Mouse (Mus musculus) limb, embryonic 11.5 days (tissue): ENCODE results near the gene Mcf2l. TPM values are rescaled to one million over a fixed set of nuclear protein-coding genes. Genes with fewer than 3 reads are reported as not detected.

Experiments
- ATAC-seq: fragments of 200-750 bp; cut with Nextera tagmentation; 2 replicates; pipeline ENCODE4 v1.8.0; 2017; ENCODE audit warnings: low read depth; ENCODE audit not compliant: insufficient number of reproducible peaks, low FRiP score, low TSS enrichment
- DNase-seq: peaks from one replicate; pipeline ENCODE4 v3.0.0-alpha.2; 2015; ENCODE audit warnings: low spot score
- H3K27ac ChIP-seq: fragments of 300-500 bp; sonication (generic); replicated peaks from 2 replicates; pipeline ENCODE4 v1.5.1; 2014; ENCODE audit warnings: low read depth, mild to moderate bottlenecking, low read length
- H3K27me3 ChIP-seq: fragments of 300-500 bp; sonication (generic); 2 replicates; pipeline ENCODE4 v1.6.1; 2014; ENCODE audit warnings: mild to moderate bottlenecking, low read length, mixed read lengths; ENCODE audit not compliant: control insufficient read depth, insufficient read depth
- H3K36me3 ChIP-seq: fragments of 300-500 bp; sonication (generic); 2 replicates; pipeline ENCODE4 v1.6.1; 2014; ENCODE audit warnings: mild to moderate bottlenecking, low read length, moderate library complexity, mixed read lengths; ENCODE audit not compliant: control insufficient read depth, insufficient read depth
- H3K4me1 ChIP-seq: fragments of 300-500 bp; sonication (generic); 2 replicates; pipeline ENCODE4 v1.6.1; 2014; ENCODE audit warnings: low read length, mixed read lengths; ENCODE audit not compliant: control insufficient read depth, insufficient read depth
- H3K4me2 ChIP-seq: fragments of 300-500 bp; sonication (generic); 2 replicates; pipeline ENCODE4 v1.6.1; 2014; ENCODE audit warnings: low read depth, mild to moderate bottlenecking, moderate library complexity; ENCODE audit not compliant: severe bottlenecking
- H3K4me3 ChIP-seq: fragments of 300-500 bp; sonication (generic); 2 replicates; pipeline ENCODE4 v1.5.1; 2014; ENCODE audit warnings: low read depth, low read length
- H3K9ac ChIP-seq: fragments of 300-500 bp; sonication (generic); 2 replicates; pipeline ENCODE4 v1.6.1; 2014; ENCODE audit warnings: mild to moderate bottlenecking, low read length
- H3K9me3 ChIP-seq: fragments of 300-500 bp; sonication (generic); 2 replicates; pipeline ENCODE4 v1.6.1; 2016; ENCODE audit warnings: low read length; ENCODE audit not compliant: control insufficient read depth
- WGBS: fragments of 180-500 bp; shearing (Covaris S2); extraction: QIAGEN DNeasy Blood & Tissue Kit; methylation state at CpG from one replicate; pipeline ENCODE4 v1.1.7; 2014; 5-methylcytosine and 5-hydroxymethylcytosine counted together
- polyA plus RNA-seq: library from polyadenylated mRNA; unstranded; fragments of >200 nt; fragmentation: Nextera tagmentation; extraction: Ambion mirVana; gene quantifications from 2 replicates; pipeline ENCODE4 v1.2.1, GENCODE M21; 2014

Mcf2l gene
- polyA plus RNA-seq, 1 experiment from 2014 or later: 9.4 TPM

DNA sequence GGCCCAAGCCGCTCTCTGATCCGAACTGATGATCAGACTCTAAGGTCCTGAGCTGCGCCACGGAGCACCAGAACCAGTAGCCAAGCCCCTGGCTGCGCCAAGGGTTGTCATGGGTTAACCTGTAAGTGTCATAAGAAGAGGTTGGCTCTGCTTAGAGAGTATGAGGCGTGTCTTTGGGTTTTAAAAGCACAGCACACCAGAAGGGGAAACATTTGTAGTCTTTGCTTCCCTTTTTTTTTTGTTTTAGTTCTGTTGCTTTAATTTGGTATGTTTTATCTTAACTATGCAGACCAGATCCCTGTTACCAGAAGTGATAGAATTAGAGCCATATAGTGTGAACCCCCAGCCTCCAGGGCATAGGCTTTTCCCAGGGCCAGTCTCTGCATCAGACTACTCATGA, 6.6 kb downstream of the Mcf2l start:
- H3K9ac ChIP-seq: no peak overlapping the region
- WGBS: 86% methylated on average over 6 of the region's 6 CpGs
- no peaks in the 10 kb centered on the region for H3K9me3 ChIP-seq
- no peaks in the 10 kb centered on the region for H3K4me1 ChIP-seq
- no peaks in the 10 kb centered on the region for H3K27me3 ChIP-seq
- ATAC-seq (no peak), DNase-seq (no peak)
- no peak overlapping the region for H3K4me2 ChIP-seq
- no peak overlapping the region for H3K27ac ChIP-seq
- no peak overlapping the region for H3K4me3 ChIP-seq
- no peaks in the 10 kb centered on the region for H3K36me3 ChIP-seq

DNA sequence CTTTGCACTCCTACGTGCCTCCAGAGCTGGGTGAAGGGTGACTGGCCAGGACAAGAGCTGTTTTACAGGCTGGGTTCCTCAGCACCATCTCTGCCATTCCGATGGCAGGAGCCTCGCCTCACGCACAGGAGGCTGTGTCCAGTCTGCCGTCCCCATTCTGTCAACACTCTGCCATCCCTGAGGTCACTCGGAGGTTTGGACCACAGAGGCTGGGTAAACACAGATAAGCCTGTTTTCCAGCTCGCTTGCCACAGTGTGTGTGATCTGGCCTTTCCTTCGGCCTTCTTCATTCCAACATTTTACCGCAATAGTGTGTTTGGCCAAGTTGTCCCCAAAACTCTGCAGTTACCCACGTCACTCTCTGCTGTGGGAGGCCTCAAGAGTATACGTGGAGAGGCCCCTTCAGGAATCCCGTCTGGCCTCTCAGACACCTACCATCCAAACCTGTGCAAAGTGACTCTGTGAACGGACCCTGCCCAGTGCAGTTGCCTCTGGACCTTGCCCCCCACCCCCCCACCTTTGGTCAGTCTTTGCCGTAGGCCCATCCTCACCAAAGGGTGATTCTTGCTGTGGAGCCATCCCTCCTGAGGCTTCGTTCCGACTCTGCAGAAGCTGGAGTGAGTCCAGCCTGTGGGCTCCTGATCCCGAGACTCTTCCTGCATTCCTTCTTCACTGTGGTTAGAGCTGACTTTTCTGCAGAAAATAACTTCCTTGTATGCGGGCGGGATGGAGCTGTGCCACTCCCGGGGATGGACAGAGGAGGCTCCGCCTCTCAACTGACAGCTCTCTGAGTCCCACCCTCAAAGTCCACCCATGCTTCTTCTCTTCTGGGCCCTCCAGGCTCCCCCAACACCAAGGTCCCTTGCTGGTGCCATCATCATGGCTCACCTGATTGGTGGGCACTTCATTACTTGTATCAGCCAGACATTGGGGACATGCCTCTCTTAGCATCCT, 9.7 kb downstream of the Mcf2l start:
- DNase-seq (no peak), ATAC-seq (no peak)
- Histone ChIP-seq H3K27ac (no peak overlapping the region), H3K27me3 (no peaks in the 10 kb centered on the region), H3K36me3 (no peaks in the 10 kb centered on the region), H3K9ac (no peak overlapping the region), H3K4me3 (no peak overlapping the region), H3K9me3 (no peaks in the 10 kb centered on the region), H3K4me1 (no peaks in the 10 kb centered on the region), H3K4me2 (no peak overlapping the region)
- 86% methylated on average over 21 of the region's 21 CpGs for WGBS

- no peak overlapping the region for H3K9ac ChIP-seq
- H3K9me3 ChIP-seq: no peaks in the 10 kb centered on the region
- 86% methylated on average over 16 of the region's 16 CpGs for WGBS
- no peaks in the 10 kb centered on the region for H3K4me1 ChIP-seq
- no peak overlapping the region for H3K4me3 ChIP-seq
- no peak for DNase-seq
- ATAC-seq: no peak
- no peaks in the 10 kb centered on the region for H3K27me3 ChIP-seq
- H3K27ac ChIP-seq: no peak overlapping the region
- no peak overlapping the region for H3K4me2 ChIP-seq
- H3K36me3 ChIP-seq: no peaks in the 10 kb centered on the region
Observed at GRCm38 (mm10) chr8:12887772-12888435, 14.3 kb downstream of the Mcf2l start.

- Histone ChIP-seq H3K4me2 (no peak overlapping the region), H3K36me3 (no peaks in the 10 kb centered on the region), H3K9me3 (no peaks in the 10 kb centered on the region), H3K27me3 (no peaks in the 10 kb centered on the region), H3K4me3 (no peak overlapping the region), H3K9ac (no peak overlapping the region), H3K27ac (no peak overlapping the region), H3K4me1 (no peaks in the 10 kb centered on the region)
- ATAC-seq (no peak), DNase-seq (no peak)
- 88% methylated on average over 11 of the region's 11 CpGs for WGBS
Observed at GRCm38 (mm10) chr8:12889046-12889598, 15.5 kb downstream of the Mcf2l start.

DNA sequence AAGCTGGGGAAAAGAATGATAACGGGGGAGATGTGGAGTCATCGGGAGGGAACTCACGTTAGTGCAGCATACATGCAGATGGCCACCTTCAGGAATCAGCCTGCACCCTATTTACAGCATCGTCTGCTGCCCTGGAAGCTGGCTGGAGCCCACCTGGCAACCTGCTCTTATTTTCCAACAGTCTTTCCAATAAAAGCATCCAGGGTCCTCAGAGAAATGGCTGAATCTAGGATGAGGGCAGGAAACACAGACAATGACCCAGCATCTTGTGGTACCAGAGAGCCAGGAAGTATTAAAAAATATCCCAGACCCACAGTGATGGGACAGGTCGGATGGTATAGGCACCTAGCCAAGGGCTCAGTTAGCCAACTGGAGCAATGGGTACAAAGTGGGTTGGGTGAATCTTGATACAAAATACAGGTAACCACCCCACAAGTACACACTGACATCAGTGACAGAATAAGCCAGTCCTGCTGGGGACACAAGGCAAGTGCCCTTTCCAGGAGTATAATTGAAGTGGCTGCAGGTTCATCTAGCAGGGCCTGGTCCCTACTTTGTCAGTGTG, 19.4 kb downstream of the Mcf2l start:
- H3K27me3 ChIP-seq: no peaks in the 10 kb centered on the region
- ATAC-seq (no peak), DNase-seq (no peak)
- H3K27ac ChIP-seq: no peak overlapping the region
- 80% methylated on average over 5 of the region's 5 CpGs for WGBS
- no peak overlapping the region for H3K9ac ChIP-seq
- H3K4me2 ChIP-seq: no peak overlapping the region
- no peaks in the 10 kb centered on the region for H3K9me3 ChIP-seq
- H3K4me3 ChIP-seq: no peak overlapping the region
- no peaks in the 10 kb centered on the region for H3K4me1 ChIP-seq
- H3K36me3 ChIP-seq: no peaks in the 10 kb centered on the region

GRCm38 (mm10) chr8:12893797-12894578, 20.4 kb downstream of the Mcf2l start:
- no peak overlapping the region for H3K9ac ChIP-seq
- no peaks in the 10 kb centered on the region for H3K27me3 ChIP-seq

GRCm38 (mm10) chr8:12894783-12895534, 21.4 kb downstream of the Mcf2l start:
- no peak for ATAC-seq
- Histone ChIP-seq H3K27me3 (no peaks in the 10 kb centered on the region), H3K9me3 (no peaks in the 10 kb centered on the region), H3K36me3 (no peaks in the 10 kb centered on the region), H3K4me3 (no peak overlapping the region), H3K27ac (no peak overlapping the region), H3K4me1 (no peaks in the 10 kb centered on the region), H3K4me2 (no peak overlapping the region), H3K9ac (no peak overlapping the region)
- WGBS: 88% methylated on average over 11 of the region's 11 CpGs
- DNase-seq: no peak

More at GRCm38 (mm10) chr8:12893797-12894578, 20.4 kb downstream of the Mcf2l start:
- no peaks in the 10 kb centered on the region for H3K9me3 ChIP-seq
- no peak overlapping the region for H3K4me2 ChIP-seq
- ATAC-seq (no peak), DNase-seq (no peak)
- H3K4me3 ChIP-seq: no peak overlapping the region
- H3K4me1 ChIP-seq: no peaks in the 10 kb centered on the region
- 83% methylated on average over 12 of the region's 12 CpGs for WGBS
- H3K27ac ChIP-seq: no peak overlapping the region
- no peaks in the 10 kb centered on the region for H3K36me3 ChIP-seq
